Mouse (Mus musculus) hindbrain, embryonic 13.5 days (tissue): Measurements from ENCODE around the gene Gm17079. TPM values are rescaled to one million over a fixed set of nuclear protein-coding genes. Genes with fewer than 3 reads are reported as not detected.
"Not testable (repeated sequence)": the region's sequence is repeated elsewhere in the genome, so short reads cannot be mapped to it uniquely, and the experiment has no call there.

ENCODE experiments used
- ATAC-seq: fragments of 200-750 bp; cut with Nextera tagmentation; 2 replicates; pipeline ENCODE4 v1.8.0; 2017; ENCODE audit warnings: moderate TSS enrichment; ENCODE audit not compliant: low FRiP score
- H3K27ac ChIP-seq: fragments of 300-500 bp; sonication (generic); 2 replicates; pipeline ENCODE4 v1.5.1; 2015; ENCODE audit warnings: inconsistent platforms, mild to moderate bottlenecking, moderate library complexity
- H3K27me3 ChIP-seq: fragments of 300-500 bp; sonication (generic); 2 replicates; pipeline ENCODE4 v1.6.1; 2015; ENCODE audit warnings: mild to moderate bottlenecking, inconsistent platforms
- H3K36me3 ChIP-seq: fragments of 300-500 bp; sonication (generic); 2 replicates; pipeline ENCODE4 v1.6.1; 2015; ENCODE audit warnings: mild to moderate bottlenecking, inconsistent platforms
- H3K4me1 ChIP-seq: fragments of 300-500 bp; sonication (generic); replicated peaks from 2 replicates; pipeline ENCODE4 v1.6.1; 2015; ENCODE audit warnings: inconsistent platforms
- H3K4me2 ChIP-seq: fragments of 300-500 bp; sonication (generic); 2 replicates; pipeline ENCODE4 v1.6.1; 2015; ENCODE audit warnings: inconsistent platforms, mild to moderate bottlenecking, moderate library complexity
- H3K4me3 ChIP-seq: fragments of 300-500 bp; sonication (generic); 2 replicates; pipeline ENCODE4 v1.5.1; 2015; ENCODE audit warnings: mild to moderate bottlenecking, inconsistent platforms
- H3K9ac ChIP-seq: fragments of 300-500 bp; sonication (generic); 2 replicates; pipeline ENCODE4 v1.6.1; 2015; ENCODE audit warnings: mild to moderate bottlenecking, inconsistent platforms
- H3K9me3 ChIP-seq: fragments of 300-500 bp; sonication (generic); 2 replicates; pipeline ENCODE4 v1.6.1; 2016; ENCODE audit warnings: inconsistent platforms
- WGBS: fragments of 180-500 bp; shearing (Covaris S2); methylation state at CpG from one replicate; pipeline ENCODE4 v1.1.7; 2015; 5-methylcytosine and 5-hydroxymethylcytosine counted together
- polyA plus RNA-seq: library from polyadenylated mRNA; unstranded; fragments of >200 nt; fragmentation: Nextera tagmentation; extraction: Ambion mirVana; gene quantifications from 2 replicates; pipeline ENCODE4 v1.2.1, GENCODE M21; 2015

Gene Gm17079
- polyA plus RNA-seq: not detected in 2 replicates

GRCm38 (mm10) chr14:51695368-51695767 is at the start of gene Gm17079:
Gm17079 (minus strand) TSS chr14:51695468.
- not testable (repeated sequence) for H3K27me3 ChIP-seq, H3K4me2 ChIP-seq, ATAC-seq, H3K36me3 ChIP-seq, H3K4me1 ChIP-seq, H3K9ac ChIP-seq, H3K9me3 ChIP-seq, H3K27ac ChIP-seq, H3K4me3 ChIP-seq
- WGBS: 89% methylated on average over 2 of the region's 2 CpGs

DNA sequence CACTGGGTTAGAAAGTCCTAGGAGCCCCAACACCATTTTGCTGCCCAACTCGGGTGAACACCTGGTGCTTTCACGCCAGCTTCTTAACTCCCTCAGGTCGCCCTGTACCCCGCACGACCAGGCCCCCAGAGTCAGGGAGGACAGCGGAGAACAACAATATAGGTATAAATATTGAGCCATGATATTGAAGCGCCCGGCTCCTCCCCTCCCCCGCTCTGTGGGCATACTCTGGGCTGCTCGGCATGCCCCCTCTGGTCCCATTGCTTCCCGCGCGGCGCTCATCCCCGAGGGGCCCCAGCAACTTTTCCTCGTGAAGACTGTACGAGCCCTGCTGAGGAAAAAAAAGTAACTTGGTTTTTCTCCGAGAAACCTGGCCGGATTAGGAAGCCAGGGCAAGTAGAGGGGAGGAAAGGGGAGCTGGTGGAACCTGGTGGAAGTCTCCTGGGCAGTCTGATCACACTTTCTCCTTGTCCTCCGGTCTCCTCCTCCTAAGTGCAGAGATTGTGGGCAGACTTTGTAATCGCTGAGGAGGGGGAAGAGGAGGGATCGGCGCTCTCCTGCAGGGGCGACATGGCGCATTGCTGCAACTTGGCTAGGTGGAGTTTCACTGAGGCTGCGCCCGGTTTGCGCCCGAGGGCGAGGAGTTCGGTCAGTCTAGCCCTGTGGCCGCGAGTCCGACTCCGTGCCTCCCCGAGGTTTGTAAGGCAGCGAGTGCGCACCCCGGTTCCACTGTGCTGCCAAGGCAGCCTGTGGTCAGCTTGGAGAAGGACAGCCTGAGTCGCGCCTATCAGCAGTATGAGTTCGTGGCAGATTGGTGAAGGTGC is 45.3 kb upstream of the Gm17079 start:
- Histone ChIP-seq H3K4me2 (peak overlapping the region; percentile 62), H3K27ac (no peak overlapping the region), H3K27me3 (peaks cover 55% of the 10 kb centered on the region), H3K4me3 (peak overlapping the region; percentile 37), H3K36me3 (no peaks in the 10 kb centered on the region), H3K9ac (peak overlapping the region; percentile 49; the same call in 1 of the 2 replicates), H3K9me3 (no peaks in the 10 kb centered on the region), H3K4me1 (peaks cover 28% of the 10 kb centered on the region)
- ATAC-seq: 0 out of 2 replicates have a peak, but pooled peaks have one; percentile 46
- WGBS: under 1% methylated on average over 42 of the region's 42 CpGs

- H3K9me3 ChIP-seq: no peaks in the 10 kb centered on the region
- peak overlapping the region; percentile 62 for H3K4me2 ChIP-seq
- peak overlapping the region; percentile 35 for H3K4me3 ChIP-seq
- H3K36me3 ChIP-seq: no peaks in the 10 kb centered on the region
- peak; percentile 57; the same call in 1 of the 2 replicates for ATAC-seq
- no peak overlapping the region for H3K27ac ChIP-seq
- H3K9ac ChIP-seq: no peak overlapping the region
- under 1% methylated on average over 23 of the region's 24 CpGs for WGBS
- peaks cover 28% of the 10 kb centered on the region for H3K4me1 ChIP-seq
- H3K27me3 ChIP-seq: peaks cover 55% of the 10 kb centered on the region
Measured at GRCm38 (mm10) chr14:51739150-51739993, 44.1 kb upstream of the Gm17079 start.

DNA sequence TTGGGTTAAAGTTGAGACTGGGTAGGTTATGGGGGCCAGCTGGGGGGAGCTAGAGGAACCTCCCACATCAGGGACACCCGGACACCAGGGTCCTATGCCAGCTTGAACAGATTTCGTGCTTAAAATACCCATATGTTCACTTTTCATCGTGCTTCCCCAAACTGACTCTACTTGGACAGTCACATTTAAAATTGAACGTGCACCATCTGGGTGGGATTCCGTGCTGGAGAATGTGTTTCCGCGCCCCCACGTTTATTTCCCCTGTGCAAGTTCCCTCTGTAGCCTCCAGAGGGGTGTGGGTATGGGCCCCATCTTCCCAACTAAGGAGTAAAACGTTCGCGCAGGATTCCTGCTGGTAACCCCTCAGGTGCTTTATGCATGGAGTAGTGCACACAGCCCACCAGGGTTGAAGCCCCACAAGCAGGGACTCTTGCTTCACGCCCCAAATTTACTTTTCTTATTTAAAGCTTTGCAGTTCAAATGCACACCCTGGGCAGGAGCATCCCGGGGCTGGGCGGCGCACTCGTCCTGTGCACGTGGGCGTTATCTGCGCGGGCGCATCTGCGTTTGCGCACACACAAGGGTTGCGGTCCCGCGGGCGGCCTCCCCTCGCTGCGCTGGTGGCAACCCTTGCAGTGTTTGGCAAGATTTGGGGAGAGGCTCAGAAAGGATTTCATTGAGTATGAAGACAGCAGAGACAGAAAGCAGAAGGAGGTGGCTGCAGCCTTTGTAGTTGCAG is 43.3 kb upstream of the Gm17079 start:
- Histone ChIP-seq H3K9me3 (no peaks in the 10 kb centered on the region), H3K27ac (no peak overlapping the region), H3K27me3 (peaks cover 55% of the 10 kb centered on the region), H3K4me1 (peaks cover 28% of the 10 kb centered on the region), H3K36me3 (no peaks in the 10 kb centered on the region), H3K9ac (0 out of 2 replicates have a peak overlapping the region, but pooled peaks have one; percentile 13), H3K4me3 (peak overlapping the region; percentile 35), H3K4me2 (peak overlapping the region; percentile 62)
- 2% methylated on average over 29 of the region's 29 CpGs for WGBS
- peak; percentile 59; the same call in 1 of the 2 replicates for ATAC-seq

GRCm38 (mm10) chr14:51737967-51738366 is 42.7 kb upstream of the Gm17079 start:
- no peaks in the 10 kb centered on the region for H3K36me3 ChIP-seq
- H3K4me1 ChIP-seq: peaks cover 28% of the 10 kb centered on the region
- no peak for ATAC-seq
- H3K4me2 ChIP-seq: no peak overlapping the region
- no peak overlapping the region for H3K9ac ChIP-seq
- H3K27me3 ChIP-seq: peaks cover 55% of the 10 kb centered on the region
- no peak overlapping the region for H3K4me3 ChIP-seq
- H3K27ac ChIP-seq: no peak overlapping the region
- no peaks in the 10 kb centered on the region for H3K9me3 ChIP-seq
- WGBS: 15% methylated on average over 12 of the region's 12 CpGs

DNA sequence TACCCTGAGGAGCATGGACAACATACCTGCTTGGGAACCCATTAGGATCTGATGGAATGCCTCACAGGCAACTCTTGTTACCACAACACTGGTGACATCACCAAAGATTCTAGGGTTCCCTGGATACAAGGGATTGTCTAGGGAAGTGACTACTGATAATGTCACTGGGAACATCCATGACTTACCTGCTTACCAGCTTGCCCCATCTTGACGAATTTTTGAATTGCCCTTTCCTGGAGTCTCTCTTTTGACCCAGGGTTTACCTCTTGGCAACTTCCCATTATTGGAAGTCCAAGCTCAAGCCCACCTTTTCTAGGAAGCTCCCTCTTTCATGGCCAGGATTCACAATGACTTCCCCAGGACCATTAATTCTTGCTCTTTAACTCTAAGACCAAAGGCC is 21.8 kb upstream of the Gm17079 start, which contains the start of gene Gm5800:
Gene Gm5800 (minus strand): TSS at position 101 of the 400 bp plus-strand sequence.
- no peaks in the 10 kb centered on the region for H3K9me3 ChIP-seq
- no peak within 1 kb of the TSS for H3K9ac ChIP-seq
- no peak within 1 kb of the TSS for H3K4me2 ChIP-seq
- no peak for ATAC-seq
- H3K4me3 ChIP-seq: no peak within 1 kb of the TSS
- H3K4me1 ChIP-seq: no peaks in the 10 kb centered on the region
- no peak within 1 kb of the TSS for H3K27ac ChIP-seq
- no peaks in the 10 kb centered on the region for H3K27me3 ChIP-seq
- H3K36me3 ChIP-seq: no peaks in the 10 kb centered on the region
- WGBS: 60% methylated on average over 1 of the region's 1 CpGs

DNA sequence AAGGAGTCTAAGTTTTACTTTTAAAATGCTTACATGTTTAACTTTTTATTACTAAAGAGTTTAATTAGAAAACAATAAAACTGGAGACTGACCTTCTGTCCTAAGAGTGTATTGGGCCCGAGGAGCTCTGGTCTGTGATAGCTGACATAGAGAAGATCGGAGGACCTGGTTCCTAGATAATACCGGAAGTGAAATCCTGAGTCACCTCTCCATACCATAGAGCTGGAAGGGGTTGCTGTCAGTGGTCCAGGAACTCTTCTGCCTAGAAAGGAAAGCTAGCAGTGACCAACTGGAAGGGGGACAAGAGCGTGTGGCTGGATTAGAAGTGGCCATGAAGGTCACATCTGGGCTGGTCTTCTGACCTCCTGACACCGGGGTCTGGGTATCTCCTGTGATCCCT is 18.0 kb downstream of the Gm17079 start:
- no peak for ATAC-seq
- WGBS: 91% methylated on average over 5 of the region's 5 CpGs

More for the DNA sequence above, 18.0 kb downstream of the Gm17079 start:
- Histone ChIP-seq H3K27me3 (no peaks in the 10 kb centered on the region), H3K4me1 (no peaks in the 10 kb centered on the region), H3K27ac (no peak overlapping the region), H3K36me3 (no peaks in the 10 kb centered on the region), H3K4me3 (no peak overlapping the region), H3K9ac (no peak overlapping the region), H3K4me2 (no peak overlapping the region), H3K9me3 (no peaks in the 10 kb centered on the region)

Other genes with a start within 250 kb of the Gm17079 start
- not detected in 2 replicates for gene Vmn2r89, start 243.6 kb downstream of the Gm17079 start, polyA plus RNA-seq
- not detected in 2 replicates for gene Gm5622, start 142.7 kb downstream of the Gm17079 start, polyA plus RNA-seq
- not detected in 2 replicates for gene Gm17175, start 121.4 kb downstream of the Gm17079 start, polyA plus RNA-seq
- not detected in 2 replicates for gene Gm17174, start 103.3 kb downstream of the Gm17079 start, polyA plus RNA-seq
- gene Gm17078, start 84.2 kb downstream of the Gm17079 start, polyA plus RNA-seq: not detected in 2 replicates
- gene Gm4181, start 59.8 kb downstream of the Gm17079 start, polyA plus RNA-seq: not detected in 2 replicates
- not detected in 2 replicates for gene Gm5800, start 21.7 kb upstream of the Gm17079 start, polyA plus RNA-seq
- gene Ang4, start 78.1 kb upstream of the Gm17079 start, polyA plus RNA-seq: not detected in 2 replicates
- not detected in 2 replicates for gene AY358078, start 104.6 kb upstream of the Gm17079 start, polyA plus RNA-seq
- gene Ear6, start 158.2 kb upstream of the Gm17079 start, polyA plus RNA-seq: not detected in 2 replicates
- gene Mettl17, start 189.4 kb upstream of the Gm17079 start, polyA plus RNA-seq: 82.5 and 86.0 TPM in 2 replicates
- 1.7 and 1.8 TPM in 2 replicates for gene Slc39a2, start 197.4 kb upstream of the Gm17079 start, polyA plus RNA-seq
- 108 and 144 TPM in 2 replicates for gene Ndrg2, start 218.7 kb upstream of the Gm17079 start, polyA plus RNA-seq
- gene Tppp2, start 223.0 kb upstream of the Gm17079 start, polyA plus RNA-seq: not detected in 2 replicates
- gene Rnase13, start 227.3 kb upstream of the Gm17079 start, polyA plus RNA-seq: not detected in 2 replicates